Mouse (Mus musculus) erythroblast, embryonic 14.5 days (primary cell): ENCODE results near the gene Arsb.

Experiments
- GATA1 ChIP-seq: IDR thresholded peaks from 2 replicates; pipeline ENCODE4 v1.6.1; 2012; ENCODE audit warnings: low read length, inconsistent platforms, mixed read lengths
- TAL1 ChIP-seq: IDR thresholded peaks from 3 replicates; pipeline ENCODE4 v1.6.1; 2012; ENCODE audit warnings: low read length, inconsistent platforms, mixed read lengths

GRCm38 (mm10) chr13:93920786-93921300 is 149.4 kb downstream of the Arsb start:
- TF ChIP-seq TAL1 (no peak), GATA1 (no peak)
